Mouse (Mus musculus): ENCODE results near the gene Shpk.

GRCm38 (mm10) chr11:73159957-73160810 lies 39.1 kb upstream of the Shpk start, which contains the start of gene P2rx5:
- TF ChIP-seq EP300 (IDR thresholded peaks at IDR 0.05; ENCODE audit: low read depth) (no peak), CTCF (IDR thresholded peaks at IDR 0.05; ENCODE audit: low read depth) (no peak)

Measured in liver, postnatal 0 days (tissue).